Mouse (Mus musculus): Measurements from ENCODE around the gene Caap1. TPM values are rescaled to one million over a fixed set of nuclear protein-coding genes. Genes with fewer than 3 reads are reported as not detected.

The Caap1 gene
- polyA plus RNA-seq, 1 experiment from 2014 or later, result 27.3 TPM

DNA sequence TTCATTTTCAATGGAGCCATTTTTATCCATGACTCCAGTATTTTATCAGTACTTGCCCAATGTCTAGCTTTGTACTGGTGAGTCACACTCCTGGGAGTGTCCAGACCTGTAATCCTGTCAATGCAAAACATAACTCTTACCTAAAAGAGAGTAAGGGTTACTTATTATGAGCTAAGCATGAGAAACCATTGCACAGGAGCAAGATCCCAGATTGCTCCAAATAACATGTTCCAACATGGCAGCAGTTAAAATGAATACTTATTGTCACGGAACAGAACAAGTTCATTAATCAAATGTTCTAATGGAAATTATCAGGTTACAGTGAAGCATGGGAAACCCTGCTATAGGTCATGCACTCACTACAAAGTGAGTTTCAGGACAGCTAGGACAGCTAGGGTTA is 3.7 kb upstream of the Caap1 start:
- H3K4me2 ChIP-seq, result no peak overlapping the region
- WGBS, result 89% methylated on average over 1 of the region's 1 CpGs
- no peak overlapping the region for H3K9ac ChIP-seq
- H3K36me3 ChIP-seq (ENCODE audit: poor library complexity, severe bottlenecking), result no peaks in the 10 kb centered on the region
- ATAC-seq, result no peak
- no peak overlapping the region for H3K27ac ChIP-seq
- H3K4me1 ChIP-seq, result peaks cover 6% of the 10 kb centered on the region
- H3K27me3 ChIP-seq, result no peaks in the 10 kb centered on the region
- H3K4me3 ChIP-seq, result no peak overlapping the region
- no peaks in the 10 kb centered on the region for H3K9me3 ChIP-seq (replicated peaks)

DNA sequence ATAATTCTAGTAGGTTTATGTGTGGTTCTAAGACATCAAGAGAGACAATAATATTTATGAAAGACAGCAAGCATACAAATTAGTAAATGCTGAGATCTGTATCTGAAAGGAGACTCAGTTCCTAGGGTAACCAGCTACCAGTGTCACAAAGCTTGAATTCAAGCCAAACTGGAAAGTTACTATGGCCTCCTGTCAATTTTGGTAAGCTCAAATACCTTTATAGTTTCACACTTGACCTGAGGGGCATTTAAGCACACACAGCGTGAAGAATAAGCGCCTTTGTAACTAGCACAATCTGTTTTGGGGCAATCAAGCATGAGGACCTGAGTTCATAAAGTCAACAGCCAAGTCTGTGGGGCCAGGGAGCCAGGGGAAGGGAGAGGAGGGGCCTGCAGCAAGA is 2.7 kb upstream of the Caap1 start:
- Histone ChIP-seq H3K9me3 (replicated peaks) (no peaks in the 10 kb centered on the region), H3K9ac (no peak overlapping the region), H3K4me1 (peaks cover 10% of the 10 kb centered on the region), H3K36me3 (ENCODE audit: poor library complexity, severe bottlenecking) (no peaks in the 10 kb centered on the region), H3K4me2 (no peak overlapping the region), H3K4me3 (no peak overlapping the region), H3K27me3 (no peaks in the 10 kb centered on the region), H3K27ac (no peak overlapping the region)
- no peak for ATAC-seq
- 40% methylated on average over 2 of the region's 2 CpGs for WGBS

DNA sequence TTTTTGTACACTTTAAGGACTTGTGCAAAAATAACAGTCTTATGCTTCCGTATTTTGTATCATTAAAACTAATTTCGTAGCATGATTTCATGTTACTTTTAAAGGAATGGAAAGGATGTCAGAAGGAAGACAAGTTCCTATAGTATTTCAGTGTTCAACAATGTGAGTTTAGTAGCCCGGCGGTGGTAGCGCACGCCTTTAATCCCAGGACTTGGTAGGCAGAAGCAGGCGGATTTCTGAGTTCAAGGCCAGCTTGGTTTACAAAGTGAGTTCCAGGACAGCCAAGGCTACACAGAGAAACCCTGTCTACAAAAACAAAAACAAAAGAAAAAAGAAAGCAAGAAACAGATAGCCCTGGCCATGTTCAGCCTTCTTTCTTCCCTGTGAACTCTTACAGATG is 549 bp upstream of the Caap1 start:
- peak; percentile 2; the same call in 1 of the 2 replicates for ATAC-seq
- WGBS, result 75% methylated on average over 7 of the region's 7 CpGs
- H3K4me2 ChIP-seq, result peak overlapping the region; percentile 32; the same call in 1 of the 2 replicates

DNA sequence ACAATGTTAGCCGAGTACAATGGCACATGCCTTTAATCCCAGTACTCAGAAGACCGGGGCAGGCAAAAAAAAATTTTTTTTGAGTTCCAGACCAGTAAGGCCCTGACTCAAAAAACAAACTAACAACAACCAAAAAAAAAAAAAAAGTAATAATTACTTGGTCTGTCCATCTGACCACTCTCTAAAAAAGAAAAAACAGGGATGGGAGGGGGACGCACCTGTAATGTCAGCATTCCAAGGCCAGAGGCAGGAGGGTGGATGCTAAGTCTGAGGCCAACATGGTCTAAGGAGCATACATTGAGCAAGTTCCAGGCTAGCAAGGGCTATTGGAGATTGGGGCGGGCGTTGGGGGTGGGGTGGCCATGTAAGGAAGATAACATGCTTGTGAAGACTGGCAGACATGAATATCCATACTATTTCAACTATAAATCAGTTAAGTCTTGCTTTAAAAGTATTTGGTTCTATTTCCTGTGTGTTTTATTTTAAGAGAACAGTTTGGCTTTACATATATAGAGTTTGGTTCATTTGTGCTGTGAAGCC is 1.6 kb downstream of the Caap1 start:
- no peak overlapping the region for H3K9ac ChIP-seq
- H3K9me3 ChIP-seq (replicated peaks), result no peaks in the 10 kb centered on the region
- H3K4me3 ChIP-seq, result peak overlapping the region; percentile 95
- H3K27ac ChIP-seq, result no peak overlapping the region
- peaks cover 10% of the 10 kb centered on the region for H3K4me1 ChIP-seq
- WGBS, result 89% methylated on average over 5 of the region's 5 CpGs
- H3K36me3 ChIP-seq (ENCODE audit: poor library complexity, severe bottlenecking), result no peaks in the 10 kb centered on the region
- H3K27me3 ChIP-seq, result no peaks in the 10 kb centered on the region
- no peak for ATAC-seq
- H3K4me2 ChIP-seq, result peak overlapping the region; percentile 77

More for the DNA sequence above, 549 bp upstream of the Caap1 start:
- no peaks in the 10 kb centered on the region for H3K36me3 ChIP-seq (ENCODE audit: poor library complexity, severe bottlenecking)
- peaks cover 10% of the 10 kb centered on the region for H3K4me1 ChIP-seq
- H3K27me3 ChIP-seq, result no peaks in the 10 kb centered on the region
- no peak overlapping the region for H3K9ac ChIP-seq
- H3K9me3 ChIP-seq (replicated peaks), result no peaks in the 10 kb centered on the region
- H3K4me3 ChIP-seq, result peak overlapping the region; percentile 95; the same call in 1 of the 2 replicates
- no peak overlapping the region for H3K27ac ChIP-seq

DNA sequence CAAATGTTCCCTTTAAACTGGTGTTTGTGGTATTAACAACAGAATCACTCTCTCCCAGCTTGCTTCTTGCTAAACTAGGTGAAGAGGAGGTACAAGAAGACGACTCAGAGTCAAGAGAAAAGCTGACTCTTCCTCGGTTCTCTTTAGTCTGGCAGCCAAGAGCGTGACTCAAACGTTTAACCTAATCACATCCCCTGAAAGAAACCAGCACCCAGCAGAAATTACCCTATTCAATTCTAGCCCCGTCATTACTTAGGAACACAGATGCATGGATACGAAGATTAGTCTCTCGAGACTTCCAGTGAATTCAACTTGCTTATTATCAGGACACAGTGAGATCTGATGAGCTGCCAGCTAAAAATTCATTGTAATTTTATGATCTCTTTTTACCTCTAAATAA is 12.3 kb downstream of the Caap1 start:
- H3K9me3 ChIP-seq (replicated peaks), result no peaks in the 10 kb centered on the region
- ATAC-seq, result no peak
- no peaks in the 10 kb centered on the region for H3K4me1 ChIP-seq
- peaks cover 37% of the 10 kb centered on the region for H3K36me3 ChIP-seq (ENCODE audit: poor library complexity, severe bottlenecking)
- no peak overlapping the region for H3K9ac ChIP-seq
- H3K27ac ChIP-seq, result no peak overlapping the region
- 74% methylated on average over 7 of the region's 7 CpGs for WGBS
- no peak overlapping the region for H3K4me3 ChIP-seq
- H3K27me3 ChIP-seq, result no peaks in the 10 kb centered on the region
- H3K4me2 ChIP-seq, result no peak overlapping the region

DNA sequence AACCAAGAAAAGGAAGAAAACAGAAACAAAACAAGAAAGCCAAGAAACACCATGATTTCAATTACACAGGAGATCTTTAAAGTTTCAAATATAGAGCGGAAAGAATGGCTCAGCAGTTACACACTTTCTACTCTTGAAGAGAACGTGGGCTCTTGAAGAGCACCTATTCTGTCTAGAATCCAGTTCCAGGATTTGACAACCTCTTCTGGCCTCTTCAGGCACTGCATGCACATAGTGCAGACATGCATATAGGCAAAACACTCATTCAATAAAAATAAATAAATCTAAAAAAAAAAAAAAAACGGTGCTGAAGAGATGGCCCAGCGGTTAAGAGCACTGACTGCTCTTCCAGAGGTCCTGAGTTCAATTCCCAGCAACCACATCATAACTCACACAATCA is 13.6 kb downstream of the Caap1 start:
- ATAC-seq, result no peak
- Histone ChIP-seq H3K9me3 (replicated peaks) (no peaks in the 10 kb centered on the region), H3K9ac (no peak overlapping the region), H3K4me2 (no peak overlapping the region), H3K4me1 (no peaks in the 10 kb centered on the region), H3K4me3 (no peak overlapping the region), H3K27me3 (no peaks in the 10 kb centered on the region), H3K27ac (no peak overlapping the region), H3K36me3 (ENCODE audit: poor library complexity, severe bottlenecking) (peaks cover 43% of the 10 kb centered on the region)
- 95% methylated on average over 4 of the region's 4 CpGs for WGBS

DNA sequence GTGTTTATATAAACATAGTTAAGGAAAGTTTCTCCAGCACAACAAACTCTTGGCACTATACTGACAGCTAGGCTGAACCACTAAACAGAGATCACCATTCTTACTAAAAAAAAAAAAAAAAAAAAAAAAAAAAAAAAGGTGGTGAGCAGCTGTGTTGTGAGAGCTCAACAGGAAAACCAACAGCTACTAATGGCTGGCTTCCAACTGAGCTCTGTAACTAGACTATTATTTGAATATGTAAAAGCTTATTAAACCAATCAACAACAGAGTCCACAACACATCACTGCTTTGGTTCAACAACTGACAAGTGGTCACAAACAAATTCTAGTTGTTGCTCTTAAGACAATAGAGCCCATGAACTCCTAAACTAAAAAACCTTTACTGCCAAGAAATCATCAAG is 23.4 kb downstream of the Caap1 start:
- no peak overlapping the region for H3K4me3 ChIP-seq
- peak; percentile 27; the same call in 1 of the 2 replicates for ATAC-seq
- H3K4me1 ChIP-seq, result no peaks in the 10 kb centered on the region
- H3K9ac ChIP-seq, result no peak overlapping the region
- no peak overlapping the region for H3K4me2 ChIP-seq
- H3K9me3 ChIP-seq (replicated peaks), result no peaks in the 10 kb centered on the region
- peaks cover 11% of the 10 kb centered on the region; the same call in 1 of the 2 replicates for H3K36me3 ChIP-seq (ENCODE audit: poor library complexity, severe bottlenecking)
- no peaks in the 10 kb centered on the region for H3K27me3 ChIP-seq
- H3K27ac ChIP-seq, result no peak overlapping the region

DNA sequence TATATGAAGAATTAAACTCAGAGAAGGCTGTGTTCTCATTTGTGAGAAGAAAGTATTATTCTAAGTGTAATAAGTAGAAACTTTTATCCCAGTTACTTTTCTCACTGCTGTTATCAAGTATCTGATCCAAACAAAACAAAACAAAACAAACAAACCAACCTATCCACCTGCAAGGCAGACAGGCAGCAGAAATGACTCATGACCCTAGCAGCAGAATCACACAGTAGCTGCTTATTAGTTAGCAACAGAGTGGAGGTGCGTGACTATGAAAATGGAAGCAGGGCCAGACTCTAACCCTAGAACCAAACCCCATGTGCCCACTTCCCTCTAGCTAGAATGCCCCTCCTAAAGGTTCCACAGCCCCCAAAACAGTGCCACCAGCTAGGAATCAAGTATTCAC is 27.1 kb downstream of the Caap1 start:
- WGBS, result 97% methylated on average over 1 of the region's 1 CpGs
- no peak overlapping the region for H3K4me2 ChIP-seq
- no peaks in the 10 kb centered on the region for H3K9me3 ChIP-seq (replicated peaks)
- ATAC-seq, result no peak
- H3K4me3 ChIP-seq, result no peak overlapping the region
- 0 out of 2 replicates have a peak, but pooled peaks cover 2% of the 10 kb centered on the region for H3K36me3 ChIP-seq (ENCODE audit: poor library complexity, severe bottlenecking)
- H3K4me1 ChIP-seq, result no peaks in the 10 kb centered on the region
- no peak overlapping the region for H3K9ac ChIP-seq
- no peak overlapping the region for H3K27ac ChIP-seq
- H3K27me3 ChIP-seq, result no peaks in the 10 kb centered on the region

DNA sequence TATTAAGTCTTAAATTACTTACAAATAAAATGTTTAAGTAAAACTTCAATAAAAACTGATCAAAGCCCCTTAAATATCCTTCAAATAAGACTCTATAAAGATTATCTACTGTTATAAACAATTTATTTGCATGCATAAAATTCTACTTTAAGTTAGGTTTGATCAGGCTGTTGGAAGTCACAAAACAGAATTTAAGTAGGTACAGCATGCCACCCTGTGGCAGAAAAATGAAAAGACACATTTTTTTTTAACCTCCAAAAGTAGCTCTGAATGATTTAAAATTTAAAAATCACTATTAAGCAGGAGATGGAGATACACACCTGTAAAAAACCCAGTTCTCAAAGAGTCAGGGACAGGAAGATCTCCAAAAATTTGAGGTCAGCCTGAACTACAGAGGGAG is 33.3 kb downstream of the Caap1 start:
- H3K9ac ChIP-seq, result no peak overlapping the region
- no peaks in the 10 kb centered on the region for H3K4me1 ChIP-seq
- no peak overlapping the region for H3K27ac ChIP-seq
- no peak for ATAC-seq
- no peak overlapping the region for H3K4me2 ChIP-seq
- H3K27me3 ChIP-seq, result no peaks in the 10 kb centered on the region
- no peaks in the 10 kb centered on the region for H3K36me3 ChIP-seq (ENCODE audit: poor library complexity, severe bottlenecking)
- no peaks in the 10 kb centered on the region for H3K9me3 ChIP-seq (replicated peaks)
- H3K4me3 ChIP-seq, result no peak overlapping the region

DNA sequence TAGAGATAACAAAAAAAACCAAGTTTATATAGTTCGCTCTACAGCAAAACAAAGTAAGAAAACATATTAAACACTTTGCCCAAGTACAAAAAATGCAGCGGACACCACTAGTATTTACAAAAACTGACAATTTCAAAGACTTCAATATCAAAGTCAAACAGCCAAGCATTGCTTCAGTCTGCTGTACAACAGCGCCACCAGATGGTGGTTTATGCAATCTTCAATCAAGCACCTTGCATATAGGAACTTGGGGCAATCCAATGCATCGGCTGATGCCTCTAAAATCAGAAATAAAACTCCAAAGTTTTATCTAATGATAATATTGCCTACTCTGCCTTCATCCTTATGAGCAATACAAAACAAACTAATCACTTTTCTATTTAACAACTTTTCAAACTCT is 39.0 kb downstream of the Caap1 start:
- H3K4me3 ChIP-seq, result no peak overlapping the region
- WGBS, result 71% methylated on average over 4 of the region's 4 CpGs
- ATAC-seq, result 0 out of 2 replicates have a peak, but pooled peaks have one; percentile 51

DNA sequence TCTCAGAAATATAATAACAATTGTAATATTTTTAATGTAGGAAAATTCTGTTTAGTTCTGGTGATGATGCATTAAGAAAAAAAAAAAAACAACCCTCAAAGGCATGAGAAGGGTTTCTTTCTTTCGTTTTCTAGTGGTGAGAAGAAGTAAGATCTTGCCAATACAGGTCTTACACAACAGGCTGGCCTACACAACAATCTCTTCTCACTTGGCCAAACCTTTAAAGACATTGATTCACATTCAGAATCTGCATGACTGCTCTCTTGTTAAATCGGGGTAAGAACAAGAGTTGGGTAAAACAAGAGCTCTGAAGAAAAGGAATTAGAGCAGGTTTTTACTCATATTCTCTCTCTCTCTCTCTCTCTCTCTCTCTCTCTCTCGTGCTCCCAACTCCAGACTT is 41.2 kb downstream of the Caap1 start:
- peaks cover 26% of the 10 kb centered on the region for H3K36me3 ChIP-seq (ENCODE audit: poor library complexity, severe bottlenecking)
- no peaks in the 10 kb centered on the region for H3K27me3 ChIP-seq
- H3K27ac ChIP-seq, result no peak overlapping the region
- WGBS, result 54% methylated on average over 3 of the region's 3 CpGs
- no peak overlapping the region for H3K4me2 ChIP-seq
- H3K9me3 ChIP-seq (replicated peaks), result no peaks in the 10 kb centered on the region
- H3K4me3 ChIP-seq, result no peak overlapping the region
- H3K4me1 ChIP-seq, result no peaks in the 10 kb centered on the region
- ATAC-seq, result no peak
- H3K9ac ChIP-seq, result no peak overlapping the region

More for the DNA sequence above, 39.0 kb downstream of the Caap1 start:
- H3K27ac ChIP-seq, result no peak overlapping the region
- no peaks in the 10 kb centered on the region for H3K4me1 ChIP-seq
- no peaks in the 10 kb centered on the region for H3K9me3 ChIP-seq (replicated peaks)
- H3K4me2 ChIP-seq, result no peak overlapping the region
- H3K9ac ChIP-seq, result no peak overlapping the region
- H3K36me3 ChIP-seq (ENCODE audit: poor library complexity, severe bottlenecking), result peaks cover 9% of the 10 kb centered on the region
- no peaks in the 10 kb centered on the region for H3K27me3 ChIP-seq

DNA sequence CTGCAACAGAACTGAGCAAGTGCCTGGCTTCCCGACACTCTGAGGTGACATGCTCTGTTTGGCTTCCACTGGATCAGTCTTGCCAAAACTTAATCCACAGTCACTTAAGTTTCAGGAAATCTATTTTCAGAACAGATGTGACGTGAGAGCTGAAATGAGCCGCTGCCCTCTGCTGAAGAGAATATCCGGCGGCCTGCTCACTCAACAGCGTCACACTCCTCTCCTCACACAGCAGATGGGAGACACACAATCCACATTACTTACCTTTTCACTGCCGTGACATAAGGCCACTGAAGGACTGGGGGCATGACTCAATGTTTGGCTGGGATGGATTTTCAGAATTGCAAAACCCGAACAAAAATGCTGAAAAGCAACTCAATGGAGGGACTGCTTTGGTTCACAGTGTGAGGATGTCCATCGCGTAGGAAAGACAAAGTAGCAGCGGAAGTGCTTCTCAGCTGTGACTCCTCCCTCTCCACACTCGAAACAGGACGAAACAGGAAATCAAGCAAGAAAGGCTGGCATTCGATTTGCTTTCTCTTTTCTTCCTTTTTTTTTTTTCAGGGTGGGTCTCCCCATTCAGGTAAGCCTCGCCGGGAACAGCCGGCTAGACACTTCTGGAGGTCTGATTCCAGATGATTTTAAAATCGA is 79.7 kb downstream of the Caap1 start:
- H3K9me3 ChIP-seq (replicated peaks), result no peaks in the 10 kb centered on the region
- no peak overlapping the region for H3K4me2 ChIP-seq
- no peaks in the 10 kb centered on the region for H3K27me3 ChIP-seq
- 0 out of 2 replicates have a peak, but pooled peaks have one; percentile 41 for ATAC-seq
- H3K4me3 ChIP-seq, result no peak overlapping the region
- H3K4me1 ChIP-seq, result no peaks in the 10 kb centered on the region
- H3K27ac ChIP-seq, result no peak overlapping the region
- no peaks in the 10 kb centered on the region for H3K36me3 ChIP-seq (ENCODE audit: poor library complexity, severe bottlenecking)
- 78% methylated on average over 18 of the region's 18 CpGs for WGBS
- H3K9ac ChIP-seq, result no peak overlapping the region

DNA sequence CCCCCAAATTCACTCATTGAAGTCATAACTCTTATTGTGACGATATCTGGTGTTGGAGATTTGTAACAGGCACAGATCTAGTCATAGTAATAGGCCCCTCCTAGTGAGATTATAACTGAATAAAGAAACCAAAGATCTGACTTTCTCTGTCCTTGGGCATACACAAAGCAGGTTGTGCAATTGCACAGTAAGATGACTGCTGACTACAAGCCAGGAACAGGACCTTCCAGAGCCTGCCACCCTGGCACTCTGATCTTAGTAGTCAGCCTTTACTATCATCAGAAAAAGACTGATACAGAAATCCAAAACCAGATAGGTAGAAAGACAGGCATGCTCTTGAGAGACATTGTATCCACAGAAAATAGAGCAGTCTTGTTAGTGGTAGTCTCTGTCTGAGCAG is 83.3 kb downstream of the Caap1 start:
- Histone ChIP-seq H3K4me3 (no peak overlapping the region), H3K4me1 (no peaks in the 10 kb centered on the region), H3K27ac (no peak overlapping the region), H3K36me3 (ENCODE audit: poor library complexity, severe bottlenecking) (no peaks in the 10 kb centered on the region), H3K9me3 (replicated peaks) (no peaks in the 10 kb centered on the region), H3K27me3 (no peaks in the 10 kb centered on the region), H3K9ac (no peak overlapping the region), H3K4me2 (no peak overlapping the region)
- ATAC-seq, result no peak
- 96% methylated on average over 1 of the region's 1 CpGs for WGBS
